Mouse (Mus musculus) MEL (cell line): Measurements from ENCODE around the gene Nbas. TPM values are rescaled to one million over a fixed set of nuclear protein-coding genes. Genes with fewer than 3 reads are reported as not detected.

Experiments
- DNase-seq: peaks from one replicate; pipeline ENCODE4 v3.0.0; 2011; ENCODE audit warnings: low read depth, low spot score
- H3K27ac ChIP-seq: 2 replicates; pipeline ENCODE4 v1.5.1; 2012; ENCODE audit warnings: low read depth, mild to moderate bottlenecking, control low read depth, low read length, moderate library complexity; ENCODE audit not compliant: control insufficient read depth
- H3K27me3 ChIP-seq, 2 experiments: fragments of 150-350 bp in 1 of 2; sonication (generic) in 1 of 2; 2 replicates each; pipeline ENCODE4 v1.6.1; 2012; ENCODE audit warnings: low read length in 2 of 2, mild to moderate bottlenecking in 2 of 2, improper control_type of control experiment in 1 of 2, moderate library complexity in 1 of 2; ENCODE audit not compliant: insufficient read depth in 2 of 2, control insufficient read depth in 1 of 2
- H3K36me3 ChIP-seq, 2 experiments: 2 replicates each; pipeline ENCODE4 v1.6.1; 2012 to 2014; ENCODE audit warnings: low read length in 2 of 2, improper control_type of control experiment in 1 of 2, inconsistent platforms in 1 of 2, mild to moderate bottlenecking in 1 of 2; ENCODE audit not compliant: insufficient read depth in 2 of 2, control insufficient read depth in 1 of 2
- H3K4me1 ChIP-seq, 2 experiments: fragments of 150-350 bp in 1 of 2; sonication (generic) in 1 of 2; 2 replicates each; pipeline ENCODE4 v1.6.1; 2012; ENCODE audit warnings: low read length in 2 of 2, improper control_type of control experiment in 1 of 2, mild to moderate bottlenecking in 1 of 2; ENCODE audit not compliant: insufficient read depth in 2 of 2, control insufficient read depth in 1 of 2
- H3K4me3 ChIP-seq, 2 experiments: fragments of 150-350 bp in 1 of 2; sonication (generic) in 1 of 2; 2 replicates each; pipeline ENCODE4 v1.5.1; 2012; ENCODE audit warnings: low read depth in 2 of 2, low read length in 2 of 2, mild to moderate bottlenecking in 2 of 2, moderate library complexity in 2 of 2, control low read depth in 1 of 2, improper control_type of control experiment in 1 of 2; ENCODE audit not compliant: control insufficient read depth in 1 of 2, insufficient read depth in 1 of 2
- H3K79me2 ChIP-seq: 2 replicates; pipeline ENCODE4 v1.6.1; 2012; ENCODE audit warnings: mild to moderate bottlenecking, low read length, moderate library complexity; ENCODE audit not compliant: control insufficient read depth, poor library complexity, insufficient read depth
- H3K9ac ChIP-seq: 2 replicates; pipeline ENCODE4 v1.6.1; 2012; ENCODE audit warnings: low read depth, mild to moderate bottlenecking, control low read depth, low read length, moderate library complexity; ENCODE audit not compliant: control insufficient read depth, poor library complexity, severe bottlenecking
- H3K9me3 ChIP-seq: fragments of 150-350 bp; sonication (generic); replicated peaks from 2 replicates; pipeline ENCODE4 v1.6.1; 2012; ENCODE audit warnings: mild to moderate bottlenecking, low read length, improper control_type of control experiment, moderate library complexity; ENCODE audit not compliant: insufficient read depth
- CHD1 ChIP-seq: IDR thresholded peaks from 2 replicates; pipeline ENCODE4 v1.6.1; 2012; ENCODE audit warnings: low read depth, mild to moderate bottlenecking, inconsistent platforms, low read length, improper control_type of control experiment
- CTCF ChIP-seq, 3 experiments: IDR thresholded peaks in 2 of 3; conservative IDR thresholded peaks in 1 of 3; 2 replicates each; pipeline ENCODE4 v1.5.1; 2011 to 2012; ENCODE audit warnings: low read length in 3 of 3, low read depth in 2 of 3, mild to moderate bottlenecking in 2 of 3, improper control_type of control experiment in 1 of 3, inconsistent platforms in 1 of 3, mixed read lengths in 1 of 3, moderate library complexity in 1 of 3; ENCODE audit not compliant: control insufficient read depth in 1 of 3, insufficient read depth in 1 of 3, poor library complexity in 1 of 3, severe bottlenecking in 1 of 3
- E2F4 ChIP-seq: IDR thresholded peaks from 2 replicates; pipeline ENCODE4 v1.6.1; 2011; ENCODE audit warnings: low read depth, low read length, improper control_type of control experiment, borderline replicate concordance
- ETS1 ChIP-seq: IDR thresholded peaks from 2 replicates; pipeline ENCODE4 v1.6.1; 2012; ENCODE audit warnings: low read depth, mild to moderate bottlenecking, inconsistent platforms, low read length, improper control_type of control experiment, moderate library complexity
- GABPA ChIP-seq: IDR thresholded peaks from 2 replicates; pipeline ENCODE4 v1.6.1; 2012; ENCODE audit warnings: low read depth, mild to moderate bottlenecking, inconsistent platforms, low read length, improper control_type of control experiment, moderate library complexity
- GATA1 ChIP-seq: IDR thresholded peaks from 2 replicates; pipeline ENCODE4 v1.6.1; 2011; ENCODE audit warnings: low read depth, low read length, improper control_type of control experiment
- JUND ChIP-seq: IDR thresholded peaks from 2 replicates; pipeline ENCODE4 v1.6.1; 2011; ENCODE audit warnings: low read depth, mild to moderate bottlenecking, improper control_type of control experiment, low read length
- MEF2A ChIP-seq: IDR thresholded peaks from 2 replicates; pipeline ENCODE4 v1.6.1; 2014; ENCODE audit warnings: low read depth, mild to moderate bottlenecking, inconsistent platforms, low read length, improper control_type of control experiment; ENCODE audit not compliant: poor library complexity, insufficient replicate concordance, severe bottlenecking; ENCODE audit errors: extremely low read depth
- MYB ChIP-seq: IDR thresholded peaks from 2 replicates; pipeline ENCODE4 v1.6.1; 2011; ENCODE audit warnings: mild to moderate bottlenecking, low read depth, low read length, improper control_type of control experiment
- NELFE ChIP-seq: IDR thresholded peaks from 2 replicates; pipeline ENCODE4 v1.6.1; 2011; ENCODE audit warnings: low read depth, low read length, improper control_type of control experiment
- NRF1 ChIP-seq: IDR thresholded peaks from 2 replicates; pipeline ENCODE4 v1.6.1; 2014; ENCODE audit warnings: low read depth, mild to moderate bottlenecking, inconsistent platforms, low read length, improper control_type of control experiment, moderate library complexity; ENCODE audit not compliant: poor library complexity, insufficient read depth, severe bottlenecking
- POLR2A ChIP-seq, 2 experiments: IDR thresholded peaks; 2 replicates each; pipeline ENCODE4 v1.6.1; 2011 to 2012; ENCODE audit warnings: low read length in 2 of 2, mild to moderate bottlenecking in 2 of 2, control low read depth in 1 of 2, improper control_type of control experiment in 1 of 2, low read depth in 1 of 2, moderate library complexity in 1 of 2; ENCODE audit not compliant: control insufficient read depth in 1 of 2, insufficient read depth in 1 of 2, poor library complexity in 1 of 2
- RAD21 ChIP-seq: IDR thresholded peaks from 2 replicates; pipeline ENCODE4 v1.6.1; 2011; ENCODE audit warnings: mild to moderate bottlenecking, low read depth, low read length, improper control_type of control experiment
- SIN3A ChIP-seq: IDR thresholded peaks from 2 replicates; pipeline ENCODE4 v1.6.1; 2012; ENCODE audit warnings: low read length, improper control_type of control experiment, inconsistent platforms
- TCF12 ChIP-seq: IDR thresholded peaks from 2 replicates; pipeline ENCODE4 v1.6.1; 2014; ENCODE audit warnings: low read depth, mild to moderate bottlenecking, inconsistent platforms, low read length, improper control_type of control experiment, moderate library complexity
- UBTF ChIP-seq: IDR thresholded peaks from 2 replicates; pipeline ENCODE4 v1.6.1; 2012; ENCODE audit warnings: low read depth, mild to moderate bottlenecking, inconsistent platforms, low read length, improper control_type of control experiment, moderate library complexity, borderline replicate concordance; ENCODE audit not compliant: insufficient read depth
- USF2 ChIP-seq, 2 experiments: IDR thresholded peaks; 2 replicates each; pipeline ENCODE4 v1.6.1; 2011 to 2012; ENCODE audit warnings: improper control_type of control experiment in 2 of 2, low read length in 2 of 2, borderline replicate concordance in 1 of 2, inconsistent platforms in 1 of 2, low read depth in 1 of 2, mild to moderate bottlenecking in 1 of 2; ENCODE audit not compliant: insufficient read depth in 1 of 2
- ZKSCAN1 ChIP-seq: IDR thresholded peaks from 2 replicates; pipeline ENCODE4 v1.6.1; 2012; ENCODE audit warnings: low read depth, mild to moderate bottlenecking, inconsistent platforms, low read length, improper control_type of control experiment, moderate library complexity
- ZMIZ1 ChIP-seq: IDR thresholded peaks from 2 replicates; pipeline ENCODE4 v1.6.1; 2012; ENCODE audit warnings: low read depth, mild to moderate bottlenecking, inconsistent platforms, low read length, improper control_type of control experiment, moderate library complexity
- ZNF384 ChIP-seq: IDR thresholded peaks from 2 replicates; pipeline ENCODE4 v1.6.1; 2012; ENCODE audit warnings: low read depth, mild to moderate bottlenecking, inconsistent platforms, low read length, improper control_type of control experiment
- polyA plus RNA-seq, 2 experiments: library from polyadenylated mRNA; stranded (reverse) in 1 of 2; unstranded in 1 of 2; fragments of >175 nt in 1 of 2; fragments of >200 nt in 1 of 2; gene quantifications; 2 replicates each; pipeline versions ENCODE4 v1.2.1 to v1.2.4; 2012; ENCODE audit warnings: low replicate concordance in 2 of 2, low read depth in 1 of 2; ENCODE audit not compliant: insufficient read length in 2 of 2, insufficient read depth in 1 of 2, missing spikeins in 1 of 2
- total RNA-seq: library from RNA; depleted of rRNA; stranded (reverse); fragments of 300-350 nt; gene quantifications from 2 replicates; pipeline ENCODE4 v1.2.3, GENCODE M21; 2012

Gene Nbas
- total and polyA plus RNA-seq, 3 experiments, result 24.2 to 25.7 TPM; not detected in 1

DNA sequence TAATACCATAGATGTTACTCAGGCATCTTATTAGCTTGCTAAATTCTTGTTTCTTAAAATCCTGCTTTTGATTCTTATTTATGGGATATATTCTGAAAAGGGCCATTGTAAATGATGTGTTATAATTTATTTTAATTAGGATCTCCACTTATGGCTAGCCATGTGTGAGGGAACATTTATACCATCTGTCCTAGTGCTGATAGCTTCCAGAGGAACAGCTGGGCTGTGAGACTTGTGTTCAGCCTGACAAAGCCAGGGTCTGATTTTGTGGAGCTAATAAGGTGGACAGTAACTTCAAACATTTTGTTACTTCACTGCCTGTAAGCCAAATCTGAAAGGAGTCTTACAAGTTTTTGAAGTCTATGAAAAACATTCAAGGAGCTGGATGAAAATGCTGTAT, 113.1 kb downstream of the Nbas start:
- no peak for DNase-seq
- no peaks in the 10 kb centered on the region for H3K79me2 ChIP-seq
- H3K36me3 ChIP-seq, result peaks cover 7 to 8% of the 10 kb centered on the region in 2 experiments
- TF ChIP-seq TCF12 (no peak), CTCF (IDR thresholded peaks at IDR 0.05 in 2 of 3, conservative IDR thresholded peaks at IDR 0.05 in 1 of 3; ENCODE audit: control insufficient read depth in 1 of 3, insufficient read depth in 1 of 3, low read depth in 2 of 3, low read length in 3 of 3, poor library complexity in 1 of 3, severe bottlenecking in 1 of 3) (no peak), E2F4 (no peak), CHD1 (no peak), RAD21 (no peak), MYB (no peak), ZMIZ1 (no peak), NRF1 (no peak), JUND (no peak), GABPA (no peak), USF2 (IDR thresholded peaks at IDR 0.05; ENCODE audit: borderline replicate concordance in 1 of 2, insufficient read depth in 1 of 2, low read depth in 1 of 2, low read length in 2 of 2) (no peak), ZNF384 (no peak), GATA1 (no peak), UBTF (no peak), ETS1 (no peak), MEF2A (no peak), SIN3A (no peak), NELFE (no peak), ZKSCAN1 (no peak)
- H3K4me3 ChIP-seq, result no peak overlapping the region
- H3K9me3 ChIP-seq, result no peaks in the 10 kb centered on the region
- H3K4me1 ChIP-seq, result peaks cover 0 to 3% of the 10 kb centered on the region in 2 experiments; a peak in 3 of 4 replicates
- no peaks in the 10 kb centered on the region for H3K27me3 ChIP-seq
- H3K9ac ChIP-seq, result no peak overlapping the region
- H3K27ac ChIP-seq, result no peak overlapping the region

DNA sequence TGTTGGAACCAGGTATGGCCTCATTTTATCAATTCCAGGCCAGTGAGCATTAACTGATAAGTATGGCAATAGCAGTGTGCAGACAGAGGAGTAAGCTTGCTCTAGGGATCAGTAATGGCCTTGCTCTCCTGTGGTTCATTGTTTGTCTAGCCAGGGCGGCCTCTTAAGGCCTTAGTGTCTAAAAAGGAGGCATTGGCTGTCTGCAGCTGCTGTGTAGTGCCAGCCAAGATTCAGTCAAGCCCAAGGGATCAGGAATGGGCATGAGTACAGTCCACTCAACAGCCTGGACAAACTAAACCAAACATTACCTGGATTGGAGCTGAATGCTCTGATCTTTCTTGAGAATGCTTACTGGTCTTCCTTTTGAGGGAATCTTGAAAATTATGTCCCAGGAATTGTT, 120.7 kb downstream of the Nbas start:
- no peak for DNase-seq
- no peak overlapping the region for H3K4me3 ChIP-seq
- H3K27me3 ChIP-seq, result no peaks in the 10 kb centered on the region
- no peaks in the 10 kb centered on the region for H3K4me1 ChIP-seq
- H3K27ac ChIP-seq, result no peak overlapping the region
- H3K36me3 ChIP-seq, result peaks cover 0 to 8% of the 10 kb centered on the region in 2 experiments; a peak in 2 of 4 replicates
- no peak overlapping the region for H3K9ac ChIP-seq
- H3K79me2 ChIP-seq, result no peaks in the 10 kb centered on the region
- TF ChIP-seq ZNF384 (no peak), POLR2A (IDR thresholded peaks at IDR 0.05; ENCODE audit: control insufficient read depth in 1 of 2, insufficient read depth in 1 of 2, low read depth in 1 of 2, low read length in 2 of 2, poor library complexity in 1 of 2) (no peak), CTCF (IDR thresholded peaks at IDR 0.05 in 2 of 3, conservative IDR thresholded peaks at IDR 0.05 in 1 of 3; ENCODE audit: control insufficient read depth in 1 of 3, insufficient read depth in 1 of 3, low read depth in 2 of 3, low read length in 3 of 3, poor library complexity in 1 of 3, severe bottlenecking in 1 of 3) (no peak), UBTF (no peak), USF2 (IDR thresholded peaks at IDR 0.05; ENCODE audit: borderline replicate concordance in 1 of 2, insufficient read depth in 1 of 2, low read depth in 1 of 2, low read length in 2 of 2) (no peak)
- no peaks in the 10 kb centered on the region for H3K9me3 ChIP-seq
